Mouse (Mus musculus): ENCODE measurements at regions not wholly inside any gene's neighbourhood (a gene's known extent, or its start where the extent isn't known, plus 50 kb on each side); places are given as distances from the start of the nearest gene placed in this dataset.

DNA sequence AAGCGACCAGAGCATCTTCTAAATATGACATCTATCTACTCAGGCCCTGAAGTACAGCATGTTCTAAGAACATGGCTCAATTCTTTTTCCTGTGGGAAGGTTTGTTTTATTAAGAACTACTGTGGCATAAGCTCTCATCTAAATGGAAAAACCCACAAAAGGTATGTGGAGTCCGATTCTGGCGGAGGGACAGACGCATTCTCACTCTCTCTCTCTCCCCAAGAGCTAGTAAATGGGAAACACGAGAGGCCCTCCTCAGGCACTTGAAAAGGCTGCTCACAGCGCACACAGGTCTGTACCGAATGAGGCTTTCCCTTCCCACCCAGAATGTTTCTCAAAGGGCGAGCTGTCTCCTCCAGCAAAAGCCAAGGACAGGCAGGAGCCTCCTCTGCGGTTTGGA lies 112.1 kb upstream of the Klf14 start:
- TF ChIP-seq EP300 (IDR thresholded peaks at IDR 0.05; ENCODE audit: low read depth) (no peak), CTCF (IDR thresholded peaks at IDR 0.05; ENCODE audit: low read depth) (no peak)

All from liver, embryonic 14.5 days (tissue).